Mouse (Mus musculus) heart, embryonic 11.5 days (tissue): ENCODE data around the gene Spink4. TPM values are rescaled to one million over a fixed set of nuclear protein-coding genes. Genes with fewer than 3 reads are reported as not detected.

Source experiments
- ATAC-seq: fragments of 200-750 bp; cut with Nextera tagmentation; replicated peaks from 2 replicates; pipeline ENCODE4 v1.8.0; 2017; ENCODE audit warnings: moderate library complexity; ENCODE audit not compliant: insufficient number of reproducible peaks, low FRiP score, low TSS enrichment
- H3K27ac ChIP-seq: fragments of 300-500 bp; sonication (generic); 2 replicates; pipeline ENCODE4 v1.5.1; 2014; ENCODE audit warnings: mild to moderate bottlenecking, low read depth, low read length
- H3K27me3 ChIP-seq: fragments of 300-500 bp; sonication (generic); 2 replicates; pipeline ENCODE4 v1.6.1; 2014; ENCODE audit warnings: mild to moderate bottlenecking, low read length, mixed read lengths; ENCODE audit not compliant: control insufficient read depth, insufficient read depth
- H3K36me3 ChIP-seq: fragments of 300-500 bp; sonication (generic); 2 replicates; pipeline ENCODE4 v1.6.1; 2014; ENCODE audit warnings: mild to moderate bottlenecking, low read length, moderate library complexity, mixed read lengths; ENCODE audit not compliant: control insufficient read depth, insufficient read depth
- H3K4me1 ChIP-seq: fragments of 300-500 bp; sonication (generic); 2 replicates; pipeline ENCODE4 v1.6.1; 2014; ENCODE audit warnings: low read length; ENCODE audit not compliant: control insufficient read depth, insufficient read depth
- H3K4me2 ChIP-seq: fragments of 300-500 bp; sonication (generic); 2 replicates; pipeline ENCODE4 v1.6.1; 2014; ENCODE audit warnings: mild to moderate bottlenecking, moderate library complexity
- H3K4me3 ChIP-seq: fragments of 300-500 bp; sonication (generic); 2 replicates; pipeline ENCODE4 v1.5.1; 2014; ENCODE audit warnings: low read depth, low read length
- H3K9ac ChIP-seq: fragments of 300-500 bp; sonication (generic); 2 replicates; pipeline ENCODE4 v1.6.1; 2014; ENCODE audit warnings: mild to moderate bottlenecking, low read depth, low read length, moderate library complexity
- H3K9me3 ChIP-seq: fragments of 300-500 bp; sonication (generic); replicated peaks from 2 replicates; pipeline ENCODE4 v1.6.1; 2016; ENCODE audit warnings: low read length; ENCODE audit not compliant: control insufficient read depth
- WGBS: fragments of 180-500 bp; shearing (Covaris S2); extraction: QIAGEN DNeasy Blood & Tissue Kit; methylation state at CpG from one replicate; pipeline ENCODE4 v1.1.7; 2014; ENCODE audit not compliant: insufficient replicate concordance; 5-methylcytosine and 5-hydroxymethylcytosine counted together
- polyA plus RNA-seq: library from polyadenylated mRNA; unstranded; fragments of >200 nt; fragmentation: Nextera tagmentation; extraction: Ambion mirVana; gene quantifications from 2 replicates; pipeline ENCODE4 v1.2.1, GENCODE M21; 2014

Gene Spink4
- 5.9 and 7.9 TPM in 2 replicates for polyA plus RNA-seq

GRCm38 (mm10) chr4:40919785-40920184, at the start of gene Spink4:
Gene Spink4, plus strand, starts transcription at chr4:40920052.
- peak within 1 kb of the TSS; percentile 37; the same call in 1 of the 2 replicates for H3K27ac ChIP-seq
- no peak within 1 kb of the TSS for H3K4me2 ChIP-seq
- H3K4me3 ChIP-seq, result no peak within 1 kb of the TSS
- no peaks in the 10 kb centered on the region for H3K36me3 ChIP-seq
- no peaks in the 10 kb centered on the region for H3K27me3 ChIP-seq
- H3K4me1 ChIP-seq, result peaks cover 8% of the 10 kb centered on the region
- H3K9me3 ChIP-seq, result no peaks in the 10 kb centered on the region
- no peak for ATAC-seq
- 7% methylated on average over 3 of the region's 3 CpGs for WGBS
- H3K9ac ChIP-seq, result 0 out of 2 replicates have a peak within 1 kb of the TSS, but pooled peaks have one; percentile 2

- H3K4me3 ChIP-seq, result no peak overlapping the region
- no peaks in the 10 kb centered on the region for H3K27me3 ChIP-seq
- peaks cover 22% of the 10 kb centered on the region for H3K4me1 ChIP-seq
- no peak overlapping the region for H3K9ac ChIP-seq
- ATAC-seq, result no peak
- H3K27ac ChIP-seq, result no peak overlapping the region
- WGBS, result 80% methylated on average over 4 of the region's 4 CpGs
- H3K9me3 ChIP-seq, result no peaks in the 10 kb centered on the region
- no peak overlapping the region for H3K4me2 ChIP-seq
- H3K36me3 ChIP-seq, result no peaks in the 10 kb centered on the region
Measured at GRCm38 (mm10) chr4:40870206-40870605, 49.6 kb upstream of the Spink4 start.

DNA sequence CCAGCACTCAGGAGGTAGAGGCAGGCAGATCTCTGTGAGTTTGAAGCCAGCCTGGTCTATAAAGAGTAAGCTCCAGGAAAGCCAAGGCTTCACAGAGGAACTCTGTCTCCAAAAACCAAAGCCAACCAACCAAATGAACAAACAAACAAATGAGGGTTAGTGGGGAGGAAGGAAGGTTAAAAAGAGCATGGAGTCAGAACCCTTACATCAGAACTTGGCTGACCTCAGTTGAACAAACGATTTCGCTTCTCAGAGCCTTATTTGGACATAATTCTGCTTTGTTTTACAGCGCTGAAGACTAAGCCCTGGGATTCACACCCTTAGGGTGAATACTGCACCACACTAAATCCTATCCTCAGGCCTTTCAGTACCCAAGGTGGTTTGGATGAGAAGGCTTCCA, 47.7 kb upstream of the Spink4 start:
- H3K27ac ChIP-seq, result no peak overlapping the region
- no peak overlapping the region for H3K4me3 ChIP-seq
- H3K9ac ChIP-seq, result no peak overlapping the region
- WGBS, result 87% methylated on average over 3 of the region's 3 CpGs
- H3K36me3 ChIP-seq, result no peaks in the 10 kb centered on the region
- no peaks in the 10 kb centered on the region for H3K27me3 ChIP-seq
- H3K4me1 ChIP-seq, result peaks cover 29% of the 10 kb centered on the region
- ATAC-seq, result no peak
- H3K4me2 ChIP-seq, result no peak overlapping the region
- no peaks in the 10 kb centered on the region for H3K9me3 ChIP-seq

GRCm38 (mm10) chr4:40873320-40873719, 46.5 kb upstream of the Spink4 start:
- WGBS, result 33% methylated on average over 2 of the region's 2 CpGs
- Histone ChIP-seq H3K9me3 (no peaks in the 10 kb centered on the region), H3K4me3 (no peak overlapping the region), H3K4me2 (no peak overlapping the region; the same call in 1 of the 2 replicates), H3K36me3 (no peaks in the 10 kb centered on the region), H3K9ac (peak overlapping the region; percentile 12; the same call in 1 of the 2 replicates), H3K27me3 (no peaks in the 10 kb centered on the region), H3K4me1 (peaks cover 38% of the 10 kb centered on the region), H3K27ac (peak overlapping the region; percentile 23; the same call in 1 of the 2 replicates)
- ATAC-seq, result 0 out of 2 replicates have a peak, but pooled peaks have one; percentile 16

GRCm38 (mm10) chr4:40874151-40874600, 45.7 kb upstream of the Spink4 start:
- peak overlapping the region; percentile 23; the same call in 1 of the 2 replicates for H3K27ac ChIP-seq
- H3K36me3 ChIP-seq, result no peaks in the 10 kb centered on the region
- H3K27me3 ChIP-seq, result no peaks in the 10 kb centered on the region
- H3K4me1 ChIP-seq, result peaks cover 38% of the 10 kb centered on the region
- no peak overlapping the region for H3K4me2 ChIP-seq
- H3K9me3 ChIP-seq, result no peaks in the 10 kb centered on the region
- no peak for ATAC-seq
- H3K4me3 ChIP-seq, result no peak overlapping the region
- 41% methylated on average over 6 of the region's 6 CpGs for WGBS
- H3K9ac ChIP-seq, result peak overlapping the region; percentile 23; the same call in 1 of the 2 replicates

GRCm38 (mm10) chr4:40874794-40875552, 44.9 kb upstream of the Spink4 start:
- no peak overlapping the region for H3K4me3 ChIP-seq
- H3K27me3 ChIP-seq, result no peaks in the 10 kb centered on the region
- WGBS, result 71% methylated on average over 5 of the region's 5 CpGs
- no peak for ATAC-seq
- H3K9ac ChIP-seq, result no peak overlapping the region
- no peak overlapping the region for H3K27ac ChIP-seq
- H3K9me3 ChIP-seq, result no peaks in the 10 kb centered on the region
- H3K36me3 ChIP-seq, result no peaks in the 10 kb centered on the region
- H3K4me1 ChIP-seq, result peaks cover 38% of the 10 kb centered on the region
- H3K4me2 ChIP-seq, result no peak overlapping the region

DNA sequence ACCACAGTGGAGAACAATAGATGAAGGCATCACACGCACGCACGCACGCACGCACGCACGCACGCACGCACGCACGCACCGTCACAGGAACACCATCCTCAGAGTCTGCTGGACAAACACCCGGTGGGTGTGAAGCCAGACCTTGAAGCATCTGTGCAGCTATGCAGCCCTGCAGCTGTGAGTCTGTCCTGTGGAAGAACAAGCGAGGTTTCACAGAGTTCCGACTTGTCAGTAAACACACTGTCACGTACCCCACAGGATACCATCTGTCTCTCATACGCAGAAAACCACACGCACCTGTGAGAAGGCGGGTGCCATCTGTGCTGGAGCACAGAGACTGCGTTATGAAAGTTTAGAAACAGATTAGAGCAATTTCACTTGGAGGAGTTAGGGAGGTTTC, 44.0 kb upstream of the Spink4 start:
- H3K4me2 ChIP-seq, result no peak overlapping the region
- WGBS, result 89% methylated on average over 20 of the region's 20 CpGs
- H3K36me3 ChIP-seq, result no peaks in the 10 kb centered on the region
- H3K9me3 ChIP-seq, result no peaks in the 10 kb centered on the region
- H3K9ac ChIP-seq, result no peak overlapping the region
- no peak for ATAC-seq
- no peak overlapping the region for H3K4me3 ChIP-seq
- peaks cover 38% of the 10 kb centered on the region for H3K4me1 ChIP-seq
- H3K27me3 ChIP-seq, result no peaks in the 10 kb centered on the region
- no peak overlapping the region for H3K27ac ChIP-seq

GRCm38 (mm10) chr4:40876814-40877371, 43.0 kb upstream of the Spink4 start:
- Histone ChIP-seq H3K4me2 (peak overlapping the region; percentile 42), H3K9ac (peak overlapping the region; percentile 49; the same call in 1 of the 2 replicates), H3K4me3 (no peak overlapping the region), H3K36me3 (no peaks in the 10 kb centered on the region), H3K27ac (peak overlapping the region; percentile 18), H3K27me3 (no peaks in the 10 kb centered on the region), H3K4me1 (peaks cover 38% of the 10 kb centered on the region), H3K9me3 (no peaks in the 10 kb centered on the region)
- peak; percentile 28; the same call in 1 of the 2 replicates for ATAC-seq
- 18% methylated on average over 12 of the region's 12 CpGs for WGBS
